Mouse (Mus musculus) hindbrain, embryonic 15.5 days (tissue): Measurements from ENCODE around the gene Bahcc1. TPM values are rescaled to one million over a fixed set of nuclear protein-coding genes. Genes with fewer than 3 reads are reported as not detected.

ENCODE experiments used
- ATAC-seq: fragments of 200-750 bp; cut with Nextera tagmentation; 2 replicates; pipeline ENCODE4 v1.8.0; 2017; ENCODE audit warnings: low read depth, moderate number of reproducible peaks, moderate TSS enrichment; ENCODE audit not compliant: low FRiP score
- H3K27ac ChIP-seq: fragments of 300-500 bp; sonication (generic); replicated peaks from 2 replicates; pipeline ENCODE4 v1.5.1; 2015; ENCODE audit warnings: mild to moderate bottlenecking, inconsistent platforms
- H3K27me3 ChIP-seq: fragments of 300-500 bp; sonication (generic); 2 replicates; pipeline ENCODE4 v1.6.1; 2015; ENCODE audit warnings: control low read depth, inconsistent platforms
- H3K36me3 ChIP-seq: fragments of 300-500 bp; sonication (generic); 2 replicates; pipeline ENCODE4 v1.6.1; 2015; ENCODE audit warnings: control low read depth, inconsistent platforms
- H3K4me1 ChIP-seq: fragments of 300-500 bp; sonication (generic); replicated peaks from 2 replicates; pipeline ENCODE4 v1.6.1; 2015; ENCODE audit warnings: control low read depth, inconsistent platforms
- H3K4me2 ChIP-seq: fragments of 300-500 bp; sonication (generic); 2 replicates; pipeline ENCODE4 v1.6.1; 2015; ENCODE audit warnings: moderate library complexity, mild to moderate bottlenecking, inconsistent platforms
- H3K4me3 ChIP-seq: fragments of 300-500 bp; sonication (generic); 2 replicates; pipeline ENCODE4 v1.5.1; 2015; ENCODE audit warnings: mild to moderate bottlenecking, inconsistent platforms
- H3K9ac ChIP-seq: fragments of 300-500 bp; sonication (generic); 2 replicates; pipeline ENCODE4 v1.6.1; 2015; ENCODE audit warnings: inconsistent platforms
- H3K9me3 ChIP-seq: fragments of 300-500 bp; sonication (generic); 2 replicates; pipeline ENCODE4 v1.6.1; 2016; ENCODE audit warnings: control low read depth, inconsistent platforms
- WGBS: fragments of 180-500 bp; shearing (Covaris S2); methylation state at CpG from one replicate; pipeline ENCODE4 v1.1.7; 2015; 5-methylcytosine and 5-hydroxymethylcytosine counted together
- polyA plus RNA-seq: library from polyadenylated mRNA; unstranded; fragments of >200 nt; fragmentation: Nextera tagmentation; extraction: Ambion mirVana; gene quantifications from 2 replicates; pipeline ENCODE4 v1.2.1, GENCODE M21; 2015

The Bahcc1 gene
- polyA plus RNA-seq, 1 experiment from 2014 or later: 11.5 TPM

- Histone ChIP-seq H3K36me3 (no peaks in the 10 kb centered on the region), H3K9me3 (no peaks in the 10 kb centered on the region), H3K4me3 (no peak overlapping the region), H3K4me2 (no peak overlapping the region), H3K9ac (no peak overlapping the region), H3K4me1 (peaks cover 38% of the 10 kb centered on the region), H3K27ac (no peak overlapping the region), H3K27me3 (no peaks in the 10 kb centered on the region)
- 79% methylated on average over 9 of the region's 9 CpGs for WGBS
- ATAC-seq: no peak
Measured at GRCm38 (mm10) chr11:120303119-120303518, 70.4 kb downstream of the Bahcc1 start.

GRCm38 (mm10) chr11:120303559-120304349 is 71.0 kb downstream of the Bahcc1 start:
- 91% methylated on average over 18 of the region's 21 CpGs for WGBS
- Histone ChIP-seq H3K9ac (no peak overlapping the region), H3K9me3 (no peaks in the 10 kb centered on the region), H3K4me1 (peaks cover 42% of the 10 kb centered on the region), H3K4me3 (no peak overlapping the region), H3K4me2 (no peak overlapping the region), H3K36me3 (no peaks in the 10 kb centered on the region), H3K27me3 (no peaks in the 10 kb centered on the region), H3K27ac (no peak overlapping the region)
- no peak for ATAC-seq

- H3K4me2 ChIP-seq: peak overlapping the region; percentile 89
- H3K27ac ChIP-seq: peak overlapping the region; percentile 92
- no peaks in the 10 kb centered on the region for H3K9me3 ChIP-seq
- H3K36me3 ChIP-seq: no peaks in the 10 kb centered on the region
- ATAC-seq: no peak
- no peaks in the 10 kb centered on the region for H3K27me3 ChIP-seq
- peak overlapping the region; percentile 52; the same call in 1 of the 2 replicates for H3K4me3 ChIP-seq
- peaks cover 42% of the 10 kb centered on the region for H3K4me1 ChIP-seq
- H3K9ac ChIP-seq: no peak overlapping the region
- 25% methylated on average over 5 of the region's 5 CpGs for WGBS
Measured at GRCm38 (mm10) chr11:120304350-120304694, 71.6 kb downstream of the Bahcc1 start.

DNA sequence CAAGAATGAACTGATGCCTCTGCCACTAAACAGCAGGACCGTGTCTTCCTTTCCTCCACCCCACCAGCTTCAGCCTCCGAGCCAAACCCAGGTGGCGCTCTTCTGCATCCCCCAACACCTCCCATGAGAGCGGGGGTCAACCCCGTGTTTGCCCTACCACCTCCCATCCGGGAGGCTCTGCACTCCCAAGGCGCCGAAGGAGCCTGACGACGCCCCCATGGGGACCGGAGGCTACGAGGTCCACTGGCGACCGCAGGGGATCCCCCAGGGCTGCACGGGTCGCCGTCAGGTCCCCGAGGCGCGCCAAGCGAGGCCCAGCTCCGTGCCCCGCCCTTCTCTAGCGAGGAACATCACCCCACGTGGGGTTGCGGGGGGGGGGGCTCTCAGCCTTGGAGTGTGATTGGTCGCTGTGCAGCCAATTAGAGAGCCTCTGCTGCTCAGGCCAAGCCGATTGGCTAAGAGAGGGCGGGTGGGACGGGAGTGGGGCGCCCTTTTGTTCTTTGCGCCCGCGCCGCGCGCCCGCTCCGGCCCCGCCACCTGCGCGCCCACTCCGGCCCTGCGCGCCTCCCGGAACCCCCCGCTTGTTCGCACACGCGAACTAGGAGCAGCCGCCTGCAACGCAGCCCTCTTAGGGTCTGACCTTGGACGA is 72.3 kb downstream of the Bahcc1 start:
- Histone ChIP-seq H3K9ac (peak overlapping the region; percentile 61), H3K4me1 (peaks cover 42% of the 10 kb centered on the region), H3K4me3 (peak overlapping the region; percentile 52), H3K36me3 (no peaks in the 10 kb centered on the region), H3K27me3 (no peaks in the 10 kb centered on the region), H3K4me2 (peak overlapping the region; percentile 89), H3K9me3 (no peaks in the 10 kb centered on the region), H3K27ac (peak overlapping the region; percentile 92)
- ATAC-seq: peak; percentile 95
- WGBS: under 1% methylated on average over 52 of the region's 53 CpGs

GRCm38 (mm10) chr11:120305535-120306365 is 73.0 kb downstream of the Bahcc1 start:
- no peak for ATAC-seq
- H3K4me1 ChIP-seq: peaks cover 48% of the 10 kb centered on the region
- no peaks in the 10 kb centered on the region for H3K36me3 ChIP-seq
- peak overlapping the region; percentile 92 for H3K27ac ChIP-seq
- peak overlapping the region; percentile 52 for H3K4me3 ChIP-seq
- H3K27me3 ChIP-seq: no peaks in the 10 kb centered on the region
- 24% methylated on average over 15 of the region's 15 CpGs for WGBS
- peak overlapping the region; percentile 50 for H3K9ac ChIP-seq
- H3K9me3 ChIP-seq: no peaks in the 10 kb centered on the region
- H3K4me2 ChIP-seq: peak overlapping the region; percentile 89

DNA sequence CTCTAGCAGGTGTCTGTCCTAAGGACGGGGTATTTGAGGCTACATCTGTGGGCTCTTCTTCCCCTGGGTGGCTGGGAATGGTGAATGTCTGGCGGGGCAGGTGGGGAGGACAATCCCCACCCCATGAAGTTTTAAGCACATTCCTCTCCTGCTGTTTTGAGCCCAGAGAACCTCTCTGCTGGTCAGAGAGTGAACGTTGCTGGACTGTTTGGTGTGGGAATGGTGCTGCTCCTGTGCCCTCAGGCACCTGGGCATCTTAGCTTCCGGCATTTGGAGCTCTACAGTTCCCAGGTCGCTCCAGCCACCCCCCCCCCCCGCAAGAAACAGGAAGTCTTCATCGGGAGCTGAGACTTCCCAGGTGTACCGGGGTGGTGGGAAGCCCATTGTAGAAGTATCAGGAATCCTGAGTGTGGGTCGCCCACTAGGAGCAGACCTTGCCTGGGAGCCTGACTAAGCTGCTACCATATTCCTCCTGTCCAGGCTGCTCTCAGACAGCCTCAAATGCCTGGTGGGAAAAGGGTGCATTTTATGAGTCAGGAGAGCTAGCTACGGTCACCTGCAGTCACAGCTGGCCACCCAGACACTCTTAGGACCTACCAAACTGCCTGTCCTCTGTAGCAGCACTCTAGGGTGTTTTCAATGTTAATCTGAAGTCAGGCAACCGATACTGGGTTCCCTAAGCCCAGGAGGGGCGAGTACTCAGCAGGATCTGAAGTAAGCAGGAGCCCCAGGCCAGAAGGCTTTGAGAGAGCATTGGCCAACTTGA is 73.8 kb downstream of the Bahcc1 start:
- Histone ChIP-seq H3K9ac (no peak overlapping the region), H3K9me3 (no peaks in the 10 kb centered on the region), H3K4me3 (no peak overlapping the region)

DNA sequence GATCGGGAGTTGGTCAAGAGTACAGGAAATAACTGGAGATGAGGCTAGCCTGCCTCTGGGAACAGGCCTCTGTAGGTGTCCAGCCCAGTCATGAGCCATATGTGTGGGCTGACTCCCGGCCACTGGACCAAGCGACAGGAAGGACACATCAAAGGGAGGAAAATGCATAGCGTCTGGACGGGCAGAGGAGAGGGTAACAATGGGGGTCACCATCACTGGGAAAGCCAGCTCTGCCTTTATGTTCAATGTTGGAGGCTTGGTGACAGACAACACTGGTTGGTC is 74.3 kb downstream of the Bahcc1 start:
- WGBS: 16% methylated on average over 5 of the region's 5 CpGs
- Histone ChIP-seq H3K9ac (no peak overlapping the region), H3K36me3 (no peaks in the 10 kb centered on the region), H3K27me3 (no peaks in the 10 kb centered on the region), H3K4me3 (no peak overlapping the region), H3K4me2 (no peak overlapping the region), H3K27ac (no peak overlapping the region), H3K4me1 (peaks cover 56% of the 10 kb centered on the region), H3K9me3 (no peaks in the 10 kb centered on the region)
- ATAC-seq: no peak

More for the DNA sequence above, 73.8 kb downstream of the Bahcc1 start:
- Histone ChIP-seq H3K36me3 (no peaks in the 10 kb centered on the region), H3K27ac (peak overlapping the region; percentile 92; the same call in 1 of the 2 replicates), H3K4me2 (peak overlapping the region; percentile 89), H3K4me1 (peaks cover 54% of the 10 kb centered on the region), H3K27me3 (no peaks in the 10 kb centered on the region)
- WGBS: 49% methylated on average over 12 of the region's 12 CpGs
- ATAC-seq: no peak

DNA sequence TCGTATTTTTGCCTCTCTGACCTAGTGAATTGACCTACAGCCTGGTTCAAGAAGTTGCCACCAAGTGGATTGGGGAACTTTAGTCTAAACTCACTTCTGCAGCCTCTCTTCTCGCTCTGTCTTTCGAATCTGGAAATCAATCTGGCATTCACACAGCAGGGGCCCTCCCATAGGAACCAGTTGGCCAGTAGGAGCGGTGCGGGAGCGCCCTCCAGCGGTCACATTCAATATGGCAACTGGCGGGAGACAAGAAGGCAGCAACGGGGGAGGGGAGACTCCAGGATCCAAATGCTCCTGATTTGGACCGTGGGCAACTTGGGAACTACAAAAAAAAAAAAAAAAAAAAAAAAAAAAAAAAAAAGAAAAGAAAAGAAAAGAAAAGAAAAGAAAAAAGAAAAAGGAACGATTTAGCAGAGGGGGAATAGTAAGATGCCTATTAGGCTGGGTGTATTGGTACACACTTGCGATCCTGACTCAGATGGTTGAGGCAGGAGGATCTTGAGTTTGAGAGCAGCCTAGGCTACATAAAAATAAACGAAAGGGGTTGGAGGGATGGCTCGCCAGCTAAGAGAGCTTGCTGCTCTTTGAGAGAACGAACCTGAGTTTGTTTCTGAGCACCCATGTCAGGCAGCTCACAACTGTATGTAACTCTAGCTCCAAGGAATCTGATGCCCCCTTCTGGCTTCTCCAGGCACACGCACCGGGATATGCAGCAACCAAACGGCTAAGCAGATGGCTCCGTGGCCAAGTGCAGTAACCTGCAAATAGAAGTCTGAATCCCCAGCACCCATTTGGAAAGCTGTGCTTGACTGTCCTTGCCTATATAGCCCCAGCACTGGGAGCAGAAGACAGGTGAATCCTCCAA is 75.1 kb downstream of the Bahcc1 start:
- Histone ChIP-seq H3K4me3 (no peak overlapping the region), H3K9ac (no peak overlapping the region), H3K4me2 (no peak overlapping the region), H3K27ac (no peak overlapping the region), H3K4me1 (peaks cover 56% of the 10 kb centered on the region), H3K36me3 (no peaks in the 10 kb centered on the region), H3K27me3 (no peaks in the 10 kb centered on the region), H3K9me3 (no peaks in the 10 kb centered on the region)
- 7% methylated on average over 19 of the region's 19 CpGs for WGBS
- no peak for ATAC-seq

DNA sequence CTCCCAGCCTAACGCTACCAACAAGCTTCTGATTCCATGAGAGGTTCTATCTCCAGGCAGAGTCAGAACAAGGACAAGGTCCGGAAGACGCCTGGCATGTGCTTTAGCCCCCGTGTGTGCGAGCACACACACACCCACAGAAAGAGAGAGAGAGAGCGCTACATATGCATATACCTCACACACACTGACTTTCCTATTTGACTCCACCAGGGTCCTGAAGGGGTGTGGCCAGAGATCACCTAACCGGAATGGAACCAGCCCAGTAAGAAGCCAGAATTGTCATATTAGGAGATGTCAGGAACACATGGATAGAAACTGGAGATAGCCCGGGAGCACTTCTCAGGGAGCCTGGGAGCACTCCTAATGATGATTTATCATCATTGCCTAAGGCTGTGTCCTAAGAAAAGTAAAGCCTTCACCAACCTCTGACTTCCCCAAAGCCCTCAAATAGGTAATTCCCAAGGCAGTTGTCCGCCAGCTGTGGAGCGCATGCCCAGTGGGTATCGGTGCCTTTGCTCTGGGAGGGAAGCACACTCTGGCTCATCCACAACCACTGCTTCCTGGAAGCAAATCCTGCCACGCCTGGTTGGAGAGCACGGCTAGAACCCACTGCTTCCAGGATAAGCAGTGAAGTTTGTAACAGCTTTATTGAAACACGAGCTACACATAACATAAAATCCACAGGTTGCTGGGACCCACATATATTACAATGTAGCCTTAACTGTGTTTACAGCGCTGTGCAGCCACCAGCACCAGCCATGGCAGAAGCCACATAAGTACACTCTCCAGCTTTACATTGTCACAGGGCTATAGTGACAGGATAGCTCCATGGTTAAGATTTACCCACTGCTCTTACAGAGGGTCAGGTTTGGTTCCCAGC is 75.9 kb downstream of the Bahcc1 start:
- peaks cover 56% of the 10 kb centered on the region for H3K4me1 ChIP-seq
- no peak for ATAC-seq

GRCm38 (mm10) chr11:120310813-120311312 is 78.1 kb downstream of the Bahcc1 start:
- peaks cover 52% of the 10 kb centered on the region for H3K4me1 ChIP-seq
- 7% methylated on average over 42 of the region's 45 CpGs for WGBS
- H3K4me3 ChIP-seq: peak overlapping the region; percentile 43
- peak; percentile 93 for ATAC-seq
- H3K27me3 ChIP-seq: no peaks in the 10 kb centered on the region
- H3K4me2 ChIP-seq: peak overlapping the region; percentile 89
- H3K9me3 ChIP-seq: no peaks in the 10 kb centered on the region
- H3K36me3 ChIP-seq: no peaks in the 10 kb centered on the region
- H3K9ac ChIP-seq: peak overlapping the region; percentile 58
- peak overlapping the region; percentile 93 for H3K27ac ChIP-seq

More for the DNA sequence above, 75.9 kb downstream of the Bahcc1 start:
- no peak overlapping the region for H3K27ac ChIP-seq
- no peaks in the 10 kb centered on the region for H3K36me3 ChIP-seq
- no peaks in the 10 kb centered on the region for H3K9me3 ChIP-seq
- H3K9ac ChIP-seq: no peak overlapping the region
- no peak overlapping the region for H3K4me2 ChIP-seq
- no peaks in the 10 kb centered on the region for H3K27me3 ChIP-seq
- no peak overlapping the region for H3K4me3 ChIP-seq
- WGBS: 53% methylated on average over 15 of the region's 15 CpGs
